Mouse (Mus musculus) liver, embryonic 13.5 days (tissue): ENCODE results near the gene Palm. TPM values are rescaled to one million over a fixed set of nuclear protein-coding genes. Genes with fewer than 3 reads are reported as not detected.
"Not testable (repeated sequence)": the region's sequence is repeated elsewhere in the genome, so short reads cannot be mapped to it uniquely, and the experiment has no call there.

Experiments used
- ATAC-seq: fragments of 200-750 bp; cut with Nextera tagmentation; 2 replicates; pipeline ENCODE4 v1.8.0; 2017; ENCODE audit warnings: low read depth, mild to moderate bottlenecking, moderate number of reproducible peaks, moderate library complexity
- DNase-seq: peaks from one replicate; pipeline ENCODE4 v3.0.0; 2022
- H3K27ac ChIP-seq: fragments of 300-500 bp; sonication (generic); 2 replicates; pipeline ENCODE4 v1.5.1; 2015; ENCODE audit warnings: moderate library complexity, mild to moderate bottlenecking, inconsistent platforms
- H3K27me3 ChIP-seq: fragments of 300-500 bp; sonication (generic); 2 replicates; pipeline ENCODE4 v1.6.1; 2015; ENCODE audit warnings: mild to moderate bottlenecking, inconsistent platforms
- H3K36me3 ChIP-seq: fragments of 300-500 bp; sonication (generic); 2 replicates; pipeline ENCODE4 v1.6.1; 2015; ENCODE audit warnings: mild to moderate bottlenecking, inconsistent platforms
- H3K4me1 ChIP-seq: fragments of 300-500 bp; sonication (generic); replicated peaks from 2 replicates; pipeline ENCODE4 v1.6.1; 2015; ENCODE audit warnings: inconsistent platforms
- H3K4me2 ChIP-seq: fragments of 300-500 bp; sonication (generic); 2 replicates; pipeline ENCODE4 v1.6.1; 2015; ENCODE audit warnings: inconsistent platforms, mild to moderate bottlenecking, moderate library complexity
- H3K4me3 ChIP-seq: fragments of 300-500 bp; sonication (generic); replicated peaks from 2 replicates; pipeline ENCODE4 v1.5.1; 2015; ENCODE audit warnings: mild to moderate bottlenecking, inconsistent platforms
- H3K9ac ChIP-seq: fragments of 300-500 bp; sonication (generic); 2 replicates; pipeline ENCODE4 v1.6.1; 2015; ENCODE audit warnings: mild to moderate bottlenecking, inconsistent platforms
- H3K9me3 ChIP-seq: fragments of 300-500 bp; sonication (generic); replicated peaks from 2 replicates; pipeline ENCODE4 v1.6.1; 2016; ENCODE audit warnings: inconsistent platforms
- WGBS: fragments of 180-500 bp; shearing (Covaris S2); methylation state at CpG from one replicate; pipeline ENCODE4 v1.1.7; 2015; ENCODE audit not compliant: insufficient replicate concordance; 5-methylcytosine and 5-hydroxymethylcytosine counted together
- polyA plus RNA-seq: library from polyadenylated mRNA; unstranded; fragments of >200 nt; fragmentation: Nextera tagmentation; extraction: Ambion mirVana; gene quantifications from 2 replicates; pipeline ENCODE4 v1.2.1, GENCODE M21; 2015

Palm gene
- 7.1 and 7.4 TPM in 2 replicates for polyA plus RNA-seq

DNA sequence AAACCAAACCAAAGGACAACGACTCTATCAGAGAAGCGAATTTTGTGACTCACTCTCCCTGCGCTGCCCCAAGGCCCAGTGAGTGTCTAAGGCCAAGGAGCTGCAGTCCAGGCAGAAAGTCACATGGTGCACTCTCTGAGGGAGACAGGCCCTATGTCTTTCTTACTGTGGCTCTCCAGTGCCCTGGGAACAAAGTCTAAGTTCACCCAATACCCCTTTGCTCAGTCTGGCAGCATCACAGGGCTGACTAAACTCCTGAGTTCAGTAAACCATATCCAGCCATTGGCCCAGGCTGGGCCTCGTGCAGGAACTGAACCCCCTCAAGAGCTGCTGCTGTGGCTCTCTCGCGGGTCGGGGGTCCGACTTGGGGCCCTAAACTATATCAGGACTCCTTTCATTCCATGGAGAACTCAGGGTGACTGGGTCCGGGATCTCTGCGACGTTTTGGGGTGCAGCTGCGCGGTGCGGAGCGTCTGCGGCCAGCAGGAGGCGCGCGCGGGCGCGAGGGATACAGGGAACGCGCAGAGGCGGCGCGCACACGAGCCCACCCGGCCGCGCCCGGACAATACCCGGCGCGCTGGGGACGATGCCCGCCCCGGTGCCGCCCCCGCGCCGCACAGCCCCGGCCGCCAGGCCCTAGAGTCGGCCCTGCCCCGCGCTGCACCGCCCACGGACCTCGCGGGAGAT lies at the start of gene Palm:
Palm (plus strand) TSS at position 522 of the 687 bp plus-strand sequence.
- peak; percentile 18; the same call in 1 of the 2 replicates for ATAC-seq
- peak within 1 kb of the TSS; percentile 69 for H3K4me3 ChIP-seq
- H3K27me3 ChIP-seq = peaks cover 16% of the 10 kb centered on the region
- peak within 1 kb of the TSS; percentile 90 for H3K4me2 ChIP-seq
- WGBS = 5% methylated on average over 49 of the region's 51 CpGs
- DNase-seq = peak; percentile 48
- no peaks in the 10 kb centered on the region for H3K36me3 ChIP-seq
- H3K9ac ChIP-seq = peak within 1 kb of the TSS; percentile 73
- H3K9me3 ChIP-seq = no peaks in the 10 kb centered on the region
- peak within 1 kb of the TSS; percentile 39; the same call in 1 of the 2 replicates for H3K27ac ChIP-seq
- H3K4me1 ChIP-seq = peaks cover 45% of the 10 kb centered on the region

DNA sequence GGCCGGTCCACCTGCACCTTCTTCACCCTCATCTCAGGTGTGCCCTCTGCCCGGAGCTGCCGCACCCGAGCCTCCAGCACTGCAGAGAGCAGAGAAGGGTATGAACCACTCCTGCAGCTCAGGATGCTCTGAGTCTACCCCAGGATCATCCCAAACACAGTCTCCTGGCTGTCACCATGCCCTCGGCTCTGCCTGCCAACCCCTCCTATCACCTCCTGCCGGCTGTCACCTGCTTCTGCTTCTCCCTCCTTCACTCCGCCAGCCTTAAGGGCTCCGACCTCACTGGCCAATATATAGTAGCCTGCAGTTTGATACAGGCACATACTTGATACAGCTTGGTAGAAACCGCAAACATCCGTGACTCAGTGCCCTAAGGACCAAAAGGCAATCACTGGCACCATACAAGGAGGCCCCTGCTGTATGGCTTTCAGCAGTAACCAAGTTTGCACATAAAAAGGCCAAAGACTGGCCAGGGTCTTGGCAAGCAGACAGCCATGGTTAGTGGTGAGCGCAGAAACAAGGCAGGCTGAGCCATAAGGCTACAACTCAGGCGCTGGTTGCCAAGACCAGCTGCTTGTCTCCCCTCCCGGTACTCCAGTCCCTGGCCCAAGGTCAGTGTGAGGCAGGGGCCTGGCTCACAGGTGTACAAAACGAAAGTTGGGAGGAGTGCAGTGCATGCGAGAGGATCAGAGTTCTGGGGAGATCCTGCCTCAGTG lies 49.6 kb upstream of the Palm start:
- Histone ChIP-seq H3K4me2 (no peak overlapping the region), H3K27me3 (no peaks in the 10 kb centered on the region), H3K4me1 (peaks cover 25% of the 10 kb centered on the region), H3K4me3 (no peak overlapping the region), H3K36me3 (peaks cover 54% of the 10 kb centered on the region), H3K9ac (no peak overlapping the region), H3K9me3 (no peaks in the 10 kb centered on the region), H3K27ac (no peak overlapping the region)
- WGBS = 79% methylated on average over 15 of the region's 15 CpGs
- ATAC-seq (no peak), DNase-seq (no peak)

DNA sequence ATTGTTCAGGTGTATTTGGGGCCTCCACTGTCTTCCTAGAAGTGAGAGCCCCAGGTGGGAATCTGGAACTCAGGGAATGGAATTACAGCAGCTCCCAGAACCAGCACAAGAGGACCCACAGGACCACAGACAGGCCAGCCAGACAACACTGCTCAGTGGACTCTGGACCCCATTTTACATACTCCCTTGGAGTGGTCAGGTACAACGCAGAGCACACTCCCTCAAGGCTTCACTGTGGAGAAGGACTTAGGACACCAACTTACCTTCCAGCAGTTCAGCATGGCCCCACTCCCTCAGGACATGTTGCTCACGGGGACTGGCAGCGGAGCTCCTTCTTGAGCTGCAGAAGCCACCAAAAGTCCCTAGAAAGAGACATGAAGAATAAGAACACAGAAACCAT lies 48.0 kb upstream of the Palm start:
- Histone ChIP-seq H3K9ac (peak overlapping the region; percentile 80), H3K36me3 (peaks cover 38% of the 10 kb centered on the region), H3K27me3 (no peaks in the 10 kb centered on the region), H3K4me1 (peaks cover 36% of the 10 kb centered on the region), H3K27ac (no peak overlapping the region; the same call in 1 of the 2 replicates), H3K4me2 (peak overlapping the region; percentile 83), H3K9me3 (no peaks in the 10 kb centered on the region), H3K4me3 (peak overlapping the region; percentile 73)
- no peak for DNase-seq
- 87% methylated on average over 3 of the region's 3 CpGs for WGBS
- ATAC-seq = no peak

DNA sequence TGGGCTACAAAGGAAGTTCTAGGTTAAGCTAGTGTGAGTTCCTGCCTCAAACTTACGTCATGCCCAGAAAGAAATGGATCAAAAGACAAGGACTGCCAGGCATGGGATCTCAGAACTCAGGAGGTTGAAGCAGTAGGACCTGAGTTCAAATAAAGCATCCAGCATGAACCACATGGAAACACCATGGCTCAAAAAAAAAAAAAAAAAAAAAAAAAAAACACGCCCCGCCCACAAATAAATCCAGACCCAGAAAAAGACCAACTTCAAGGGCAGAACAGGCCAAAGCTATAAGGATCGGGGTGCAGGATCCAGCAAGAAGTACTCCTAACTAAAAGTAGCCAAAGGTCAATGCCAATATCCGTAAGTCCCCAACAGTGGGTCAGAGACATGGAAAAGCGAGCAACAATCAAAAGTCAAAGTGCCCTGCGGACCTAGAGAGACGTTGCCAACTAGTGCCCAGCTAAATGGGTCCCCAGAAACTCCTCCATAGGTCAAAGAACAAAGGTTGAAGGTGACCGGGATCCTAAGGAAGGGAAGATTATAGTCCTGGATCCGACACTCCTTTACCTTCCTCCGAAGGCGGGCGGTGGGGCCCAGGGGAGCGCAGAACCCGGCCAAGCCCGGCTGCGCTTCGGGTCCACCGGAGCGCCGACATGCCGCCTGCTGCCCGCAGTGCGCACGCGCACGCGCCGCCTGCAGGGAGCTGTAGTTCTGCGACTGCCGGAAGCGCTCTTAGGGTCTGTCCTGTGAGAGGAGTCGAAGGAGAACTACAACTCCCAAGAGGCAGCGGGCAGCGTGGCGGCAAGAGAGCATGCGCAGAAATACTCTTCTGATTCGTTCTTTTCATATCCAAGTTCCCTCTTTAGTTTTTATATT lies 47.2 kb upstream of the Palm start, which contains the start of gene Polrmt:
Polrmt (minus strand) TSS at position 684 of the 876 bp plus-strand sequence.
- Histone ChIP-seq H3K36me3 (peaks cover 30% of the 10 kb centered on the region), H3K9me3 (no peaks in the 10 kb centered on the region), H3K9ac (peak within 1 kb of the TSS; percentile 80), H3K4me3 (peak within 1 kb of the TSS; percentile 73), H3K27ac (peak within 1 kb of the TSS; percentile 67), H3K27me3 (no peaks in the 10 kb centered on the region), H3K4me1 (peaks cover 36% of the 10 kb centered on the region), H3K4me2 (peak within 1 kb of the TSS; percentile 83)
- ATAC-seq (peak; percentile 97), DNase-seq (peak; percentile 94)
- WGBS = 3% methylated on average over 38 of the region's 38 CpGs

DNA sequence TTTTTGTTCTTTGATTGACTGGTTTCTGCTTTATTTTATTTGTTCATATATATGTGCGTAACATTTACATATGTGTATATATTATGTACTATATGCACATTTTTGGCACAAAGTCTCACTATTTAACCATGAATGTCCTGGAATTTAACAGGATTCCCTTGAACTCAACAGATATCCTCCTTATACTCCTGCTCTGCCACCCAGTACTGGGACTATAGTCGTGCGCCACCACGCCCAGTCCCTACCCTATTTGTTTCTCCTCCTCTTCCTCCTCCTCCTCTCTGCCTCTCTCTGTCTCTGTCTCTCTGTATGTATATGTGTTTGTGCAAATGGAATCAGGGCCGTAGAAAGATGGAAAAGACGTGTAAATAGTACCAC lies 46.6 kb upstream of the Palm start:
- peak; percentile 42 for DNase-seq
- peaks cover 3% of the 10 kb centered on the region; the same call in 1 of the 2 replicates for H3K27me3 ChIP-seq
- ATAC-seq = peak; percentile 85
- peak overlapping the region; percentile 83 for H3K4me2 ChIP-seq
- H3K27ac ChIP-seq = peak overlapping the region; percentile 67
- peak overlapping the region; percentile 32 for H3K4me3 ChIP-seq
- 20% methylated on average over 6 of the region's 6 CpGs for whole genome bisulfite sequencing
- H3K9ac ChIP-seq = peak overlapping the region; percentile 18; the same call in 1 of the 2 replicates
- no peaks in the 10 kb centered on the region for H3K9me3 ChIP-seq
- H3K36me3 ChIP-seq = peaks cover 24% of the 10 kb centered on the region
- peaks cover 36% of the 10 kb centered on the region for H3K4me1 ChIP-seq

DNA sequence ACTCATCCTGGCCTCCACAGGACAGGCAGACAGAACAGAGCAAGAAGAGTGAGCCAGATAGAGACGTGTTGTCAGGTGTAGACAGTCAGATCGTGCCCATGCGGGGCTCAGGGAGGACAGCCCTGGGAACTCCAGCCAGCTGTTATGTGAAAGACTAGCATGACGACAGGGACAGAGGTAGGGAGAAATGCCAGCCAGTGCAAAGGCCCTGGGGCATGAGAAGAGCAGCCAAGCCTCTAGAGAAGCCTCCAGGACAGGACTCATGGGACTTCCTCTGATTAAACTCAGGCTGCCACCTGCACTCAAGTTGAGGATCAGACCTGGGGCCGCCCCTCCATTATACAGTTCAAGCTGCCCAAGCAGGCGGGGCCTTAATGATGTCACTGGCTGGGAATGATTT lies 44.9 kb upstream of the Palm start:
- H3K4me1 ChIP-seq = peaks cover 36% of the 10 kb centered on the region
- peaks cover 5% of the 10 kb centered on the region; the same call in 1 of the 2 replicates for H3K27me3 ChIP-seq
- peaks cover 11% of the 10 kb centered on the region for H3K36me3 ChIP-seq
- ATAC-seq = no peak
- H3K9me3 ChIP-seq = no peaks in the 10 kb centered on the region
- H3K9ac ChIP-seq = no peak overlapping the region
- no peak for DNase-seq
- no peak overlapping the region for H3K4me2 ChIP-seq
- no peak overlapping the region for H3K27ac ChIP-seq
- WGBS = 71% methylated on average over 6 of the region's 6 CpGs
- no peak overlapping the region for H3K4me3 ChIP-seq

DNA sequence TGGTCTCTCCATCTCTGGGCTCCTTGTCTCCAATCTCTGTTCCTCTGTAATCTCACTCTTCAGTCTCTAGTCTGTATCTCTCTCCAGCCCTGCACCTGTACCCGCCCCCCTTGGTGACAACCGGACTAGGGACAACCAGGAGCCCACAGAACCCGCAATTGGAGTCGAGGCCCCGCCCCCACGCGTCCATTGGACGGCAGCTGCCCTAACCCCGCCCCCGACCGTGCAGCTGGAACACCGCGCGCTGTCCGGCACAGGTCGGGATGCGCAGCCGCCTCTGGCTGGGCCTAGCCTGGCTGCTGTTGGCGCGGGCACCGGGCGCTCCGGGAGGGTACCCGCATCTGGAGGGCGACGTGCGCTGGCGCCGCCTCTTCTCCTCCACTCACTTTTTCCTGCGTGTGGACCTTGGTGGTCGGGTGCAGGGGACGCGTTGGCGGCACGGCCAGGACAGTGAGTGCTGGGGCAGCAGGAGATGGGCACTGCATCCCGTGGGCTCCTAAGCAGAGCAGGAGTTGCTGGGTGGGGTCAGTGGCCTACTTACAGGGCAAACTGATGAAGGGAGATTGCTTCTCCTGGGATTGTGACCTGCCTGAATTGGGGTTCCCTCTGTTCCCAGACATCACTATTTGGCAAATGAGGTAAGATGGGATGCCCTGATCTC lies 38.4 kb upstream of the Palm start, which contains the start of gene Fgf22:
Fgf22 (plus strand) TSS at position 221 of the 661 bp plus-strand sequence.
- peaks cover 5% of the 10 kb centered on the region; the same call in 1 of the 2 replicates for H3K27me3 ChIP-seq
- H3K4me1 ChIP-seq = peaks cover 13% of the 10 kb centered on the region
- peak within 1 kb of the TSS; percentile 65 for H3K4me2 ChIP-seq
- no peaks in the 10 kb centered on the region for H3K9me3 ChIP-seq
- H3K27ac ChIP-seq = no peak within 1 kb of the TSS
- ATAC-seq = peak; percentile 83
- WGBS = 6% methylated on average over 36 of the region's 36 CpGs
- DNase-seq = peak; percentile 58
- peak within 1 kb of the TSS; percentile 31 for H3K4me3 ChIP-seq
- H3K9ac ChIP-seq = no peak within 1 kb of the TSS
- peaks cover 38% of the 10 kb centered on the region for H3K36me3 ChIP-seq

DNA sequence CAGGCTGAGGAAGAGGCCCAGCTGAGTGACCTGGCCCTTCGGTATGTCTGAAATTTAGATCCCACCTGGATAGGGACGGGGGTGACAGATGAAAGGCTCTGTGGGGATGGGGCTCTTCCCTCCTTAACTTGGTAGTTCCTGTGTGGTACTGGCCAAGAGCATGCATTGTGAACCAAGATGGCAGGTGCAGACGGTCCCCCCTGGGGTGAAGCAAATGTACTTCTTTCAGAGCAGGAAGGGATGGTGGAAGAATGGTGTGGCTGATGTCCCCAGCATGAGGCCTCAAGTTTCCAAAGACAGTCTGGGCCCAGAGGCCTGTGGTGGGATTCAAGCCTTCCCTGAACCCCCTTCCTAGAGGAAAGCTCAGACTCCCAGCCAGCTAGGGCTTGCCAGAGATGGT lies 37.5 kb upstream of the Palm start:
- H3K9ac ChIP-seq = no peak overlapping the region
- H3K4me3 ChIP-seq = no peak overlapping the region
- H3K27me3 ChIP-seq = peaks cover 5% of the 10 kb centered on the region; the same call in 1 of the 2 replicates
- H3K4me1 ChIP-seq = peaks cover 12% of the 10 kb centered on the region
- DNase-seq (no peak), ATAC-seq (no peak)
- no peaks in the 10 kb centered on the region for H3K9me3 ChIP-seq
- 79% methylated on average over 3 of the region's 3 CpGs for WGBS
- H3K27ac ChIP-seq = no peak overlapping the region
- H3K4me2 ChIP-seq = no peak overlapping the region
- peaks cover 47% of the 10 kb centered on the region for H3K36me3 ChIP-seq

DNA sequence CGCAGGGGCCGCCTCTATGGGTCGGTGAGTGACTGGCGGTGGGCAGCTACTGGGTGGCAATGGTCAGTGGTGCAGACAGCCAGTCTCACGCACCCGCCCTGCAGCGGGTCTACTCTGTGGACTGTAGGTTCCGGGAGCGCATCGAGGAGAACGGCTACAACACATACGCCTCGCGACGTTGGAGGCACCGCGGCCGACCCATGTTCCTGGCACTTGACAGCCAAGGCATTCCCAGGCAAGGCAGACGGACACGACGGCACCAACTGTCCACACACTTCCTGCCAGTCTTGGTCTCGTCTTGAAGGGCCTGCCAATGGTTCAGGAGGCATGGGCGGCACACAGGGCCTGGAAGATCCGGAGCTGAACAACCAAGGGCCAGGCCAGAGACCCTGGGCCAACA lies 36.7 kb upstream of the Palm start:
- Histone ChIP-seq H3K9ac (no peak overlapping the region), H3K4me3 (no peak overlapping the region), H3K36me3 (peaks cover 55% of the 10 kb centered on the region), H3K4me1 (peaks cover 12% of the 10 kb centered on the region), H3K27me3 (peaks cover 3% of the 10 kb centered on the region; the same call in 1 of the 2 replicates), H3K4me2 (no peak overlapping the region), H3K27ac (no peak overlapping the region), H3K9me3 (no peaks in the 10 kb centered on the region)
- DNase-seq = no peak
- no peak for ATAC-seq
- 85% methylated on average over 24 of the region's 24 CpGs for WGBS

DNA sequence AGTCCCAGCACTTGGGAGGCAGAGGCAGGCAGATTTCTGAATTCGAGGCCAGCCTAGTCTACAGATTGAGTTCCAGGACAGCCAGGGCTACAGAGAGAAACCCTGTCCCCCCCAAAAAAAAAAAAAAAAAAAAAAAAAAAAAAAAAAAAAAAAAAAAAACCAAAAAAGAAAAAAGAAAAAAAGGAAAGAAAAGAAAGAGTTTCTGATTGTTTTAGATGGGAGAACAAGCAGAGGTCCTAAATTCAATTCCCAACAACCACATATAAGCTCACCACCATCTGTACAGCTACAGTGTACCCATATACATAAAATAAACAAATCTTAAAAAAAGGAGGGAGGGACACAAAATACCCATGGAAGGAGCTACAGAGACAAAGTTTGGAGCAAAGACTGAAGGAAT lies 33.7 kb upstream of the Palm start:
- H3K4me3 ChIP-seq, H3K27ac ChIP-seq, H3K27me3 ChIP-seq, H3K9me3 ChIP-seq, H3K4me2 ChIP-seq, ATAC-seq, H3K9ac ChIP-seq, DNase-seq: not testable (repeated sequence)
- Histone ChIP-seq H3K4me1 (peaks cover 28% of the 10 kb centered on the region), H3K36me3 (peaks cover 79% of the 10 kb centered on the region)
- 68% methylated on average over 1 of the region's 1 CpGs for WGBS
